Mouse (Mus musculus): ENCODE results near the gene Shroom3. TPM values are rescaled to one million over a fixed set of nuclear protein-coding genes. Genes with fewer than 3 reads are reported as not detected.
A peak's percentile ranks its signal among the peaks of the same experiment; 100 is the strongest.

Gene Shroom3
- polyA plus RNA-seq, 1 experiment from 2014 or later = 2.1 TPM

- no peak overlapping the region for H3K4me3 ChIP-seq
- 61% methylated on average over 6 of the region's 6 CpGs for WGBS
- no peak overlapping the region for H3K4me2 ChIP-seq
- H3K4me1 ChIP-seq = no peaks in the 10 kb centered on the region
- no peak overlapping the region for H3K27ac ChIP-seq
- H3K27me3 ChIP-seq = no peaks in the 10 kb centered on the region
- no peaks in the 10 kb centered on the region for H3K36me3 ChIP-seq
- no peaks in the 10 kb centered on the region; the same call in 1 of the 2 replicates for H3K9me3 ChIP-seq
- no peak overlapping the region for H3K9ac ChIP-seq
- no peak for ATAC-seq (ENCODE audit: insufficient number of reproducible peaks, insufficient read depth, low FRiP score, low TSS enrichment, low read depth)
Measured at GRCm38 (mm10) chr5:92784037-92784860, 101.0 kb downstream of the Shroom3 start.

DNA sequence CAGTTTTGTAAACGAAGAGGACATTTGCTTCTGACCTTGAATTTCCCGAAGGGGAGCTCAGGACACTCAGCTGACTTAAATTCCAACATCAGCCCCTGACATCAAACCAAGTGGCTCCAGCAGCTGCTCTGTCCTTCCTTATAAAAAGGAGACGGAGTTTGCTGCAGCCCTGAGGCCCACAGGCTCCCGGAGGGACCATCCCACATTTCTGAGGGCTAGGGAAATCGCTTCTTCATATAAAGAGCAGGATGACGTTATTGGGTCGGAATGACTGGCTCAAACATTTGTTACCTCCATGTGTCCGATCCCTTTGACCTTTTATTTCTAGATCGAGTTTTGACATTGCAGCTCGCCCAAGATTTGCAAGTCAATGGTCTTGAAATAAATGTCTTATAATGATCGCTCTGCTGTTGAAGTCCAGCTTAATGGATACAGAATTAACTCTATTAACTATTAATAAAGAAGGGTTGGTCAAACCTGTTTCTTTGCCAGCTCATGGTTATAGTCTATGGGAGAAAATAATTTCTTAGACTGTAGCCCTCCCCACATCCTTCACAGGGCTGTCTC is 102.7 kb downstream of the Shroom3 start:
- H3K27ac ChIP-seq = no peak overlapping the region
- no peaks in the 10 kb centered on the region for H3K4me1 ChIP-seq
- 85% methylated on average over 11 of the region's 11 CpGs for whole genome bisulfite sequencing
- H3K4me3 ChIP-seq = no peak overlapping the region
- no peaks in the 10 kb centered on the region; the same call in 1 of the 2 replicates for H3K9me3 ChIP-seq
- no peak overlapping the region for H3K9ac ChIP-seq
- no peak for ATAC-seq (ENCODE audit: insufficient number of reproducible peaks, insufficient read depth, low FRiP score, low TSS enrichment, low read depth)
- H3K36me3 ChIP-seq = no peaks in the 10 kb centered on the region
- no peaks in the 10 kb centered on the region for H3K27me3 ChIP-seq
- no peak overlapping the region for H3K4me2 ChIP-seq

DNA sequence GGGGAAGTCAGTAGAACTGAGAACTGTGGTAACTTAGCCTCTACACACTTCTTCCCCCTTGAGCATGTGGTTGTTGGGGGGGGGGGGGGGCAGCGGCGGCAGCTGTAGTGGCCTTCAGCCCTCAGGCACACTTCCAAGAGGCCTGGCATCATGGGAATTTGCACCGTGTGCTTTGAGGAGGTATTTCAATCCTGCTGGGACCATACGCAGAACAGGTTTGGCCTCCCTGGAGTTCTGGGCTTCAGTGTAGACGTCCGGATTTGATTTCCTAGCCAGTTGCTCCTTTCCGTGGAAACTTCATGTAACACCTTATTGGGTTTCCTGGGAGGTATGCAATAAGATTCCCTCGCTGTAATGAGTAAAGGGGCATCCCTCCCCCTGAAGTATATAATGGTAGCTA is 105.8 kb downstream of the Shroom3 start:
- Histone ChIP-seq H3K27me3 (no peaks in the 10 kb centered on the region), H3K4me3 (no peak overlapping the region), H3K27ac (no peak overlapping the region), H3K9me3 (no peaks in the 10 kb centered on the region), H3K9ac (no peak overlapping the region), H3K4me2 (no peak overlapping the region), H3K36me3 (no peaks in the 10 kb centered on the region), H3K4me1 (no peaks in the 10 kb centered on the region)
- no peak for ATAC-seq (ENCODE audit: insufficient number of reproducible peaks, insufficient read depth, low FRiP score, low TSS enrichment, low read depth)
- 42% methylated on average over 8 of the region's 8 CpGs for WGBS

DNA sequence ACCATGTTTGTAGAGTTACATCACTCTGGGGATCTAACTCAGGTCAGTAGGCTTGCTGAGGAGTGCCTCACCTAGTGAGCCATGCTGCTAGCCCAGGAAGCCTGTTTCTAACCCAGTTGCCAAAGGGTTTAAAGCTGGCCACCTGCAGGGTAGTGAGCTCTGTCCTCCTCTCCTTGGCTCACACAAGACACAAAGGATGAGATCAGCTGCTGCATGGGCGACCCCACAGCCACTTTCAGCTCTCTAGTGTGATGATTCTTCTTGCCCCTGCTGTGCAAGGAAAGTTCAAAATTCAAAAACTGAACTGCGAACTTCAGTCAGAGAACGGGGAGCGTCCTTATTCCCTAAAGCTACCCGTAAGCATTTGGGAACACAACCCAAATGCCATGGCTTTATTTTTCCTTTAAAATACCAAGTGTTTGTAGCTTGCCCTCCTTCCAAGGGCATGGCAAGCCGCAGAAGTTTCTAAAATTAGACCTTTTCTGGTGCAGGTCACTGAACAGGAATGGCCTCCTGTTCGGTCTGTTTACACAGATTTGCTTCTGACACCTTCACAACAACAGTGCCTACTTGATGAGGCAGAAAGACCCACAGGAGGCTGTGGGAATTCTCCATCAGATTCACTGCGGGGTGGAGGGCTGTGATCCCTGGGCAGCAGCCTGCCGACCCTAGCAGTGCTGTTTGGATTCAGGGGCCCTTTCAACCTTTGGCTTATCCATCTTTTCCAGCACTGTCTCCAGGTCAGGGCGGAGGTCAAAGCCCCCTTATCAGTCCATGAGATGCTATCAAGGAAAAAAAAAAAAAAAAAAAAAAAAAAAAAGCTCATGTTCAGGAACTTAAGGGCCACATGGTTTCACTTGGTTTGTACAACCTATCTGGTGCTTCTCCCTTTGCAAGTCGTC is 113.1 kb downstream of the Shroom3 start:
- H3K27ac ChIP-seq = no peak overlapping the region
- H3K36me3 ChIP-seq = no peaks in the 10 kb centered on the region
- H3K4me3 ChIP-seq = no peak overlapping the region
- no peak overlapping the region for H3K9ac ChIP-seq
- no peak for ATAC-seq (ENCODE audit: insufficient number of reproducible peaks, insufficient read depth, low FRiP score, low TSS enrichment, low read depth)
- H3K9me3 ChIP-seq = no peaks in the 10 kb centered on the region
- H3K4me1 ChIP-seq = no peaks in the 10 kb centered on the region
- WGBS = 44% methylated on average over 11 of the region's 11 CpGs
- no peaks in the 10 kb centered on the region for H3K27me3 ChIP-seq
- H3K4me2 ChIP-seq = no peak overlapping the region

- no peak for ATAC-seq (ENCODE audit: insufficient number of reproducible peaks, insufficient read depth, low FRiP score, low TSS enrichment, low read depth)
- 72% methylated on average over 3 of the region's 3 CpGs for WGBS
Measured at GRCm38 (mm10) chr5:92797981-92798380, 114.7 kb downstream of the Shroom3 start.

GRCm38 (mm10) chr5:92804379-92804778 is 121.1 kb downstream of the Shroom3 start:
- H3K9me3 ChIP-seq = no peaks in the 10 kb centered on the region
- no peak overlapping the region for H3K4me2 ChIP-seq
- no peaks in the 10 kb centered on the region for H3K36me3 ChIP-seq
- 40% methylated on average over 7 of the region's 7 CpGs for WGBS
- H3K27me3 ChIP-seq = peaks cover 4% of the 10 kb centered on the region
- H3K4me3 ChIP-seq = no peak overlapping the region
- no peak overlapping the region for H3K9ac ChIP-seq
- peaks cover 11% of the 10 kb centered on the region; the same call in 1 of the 2 replicates for H3K4me1 ChIP-seq
- H3K27ac ChIP-seq = no peak overlapping the region
- ATAC-seq (ENCODE audit: insufficient number of reproducible peaks, insufficient read depth, low FRiP score, low TSS enrichment, low read depth) = no peak

More at GRCm38 (mm10) chr5:92797981-92798380, 114.7 kb downstream of the Shroom3 start:
- H3K36me3 ChIP-seq = no peaks in the 10 kb centered on the region
- H3K4me1 ChIP-seq = no peaks in the 10 kb centered on the region
- no peaks in the 10 kb centered on the region for H3K9me3 ChIP-seq
- H3K9ac ChIP-seq = no peak overlapping the region
- H3K4me2 ChIP-seq = no peak overlapping the region
- H3K4me3 ChIP-seq = no peak overlapping the region
- H3K27ac ChIP-seq = no peak overlapping the region
- no peaks in the 10 kb centered on the region for H3K27me3 ChIP-seq

DNA sequence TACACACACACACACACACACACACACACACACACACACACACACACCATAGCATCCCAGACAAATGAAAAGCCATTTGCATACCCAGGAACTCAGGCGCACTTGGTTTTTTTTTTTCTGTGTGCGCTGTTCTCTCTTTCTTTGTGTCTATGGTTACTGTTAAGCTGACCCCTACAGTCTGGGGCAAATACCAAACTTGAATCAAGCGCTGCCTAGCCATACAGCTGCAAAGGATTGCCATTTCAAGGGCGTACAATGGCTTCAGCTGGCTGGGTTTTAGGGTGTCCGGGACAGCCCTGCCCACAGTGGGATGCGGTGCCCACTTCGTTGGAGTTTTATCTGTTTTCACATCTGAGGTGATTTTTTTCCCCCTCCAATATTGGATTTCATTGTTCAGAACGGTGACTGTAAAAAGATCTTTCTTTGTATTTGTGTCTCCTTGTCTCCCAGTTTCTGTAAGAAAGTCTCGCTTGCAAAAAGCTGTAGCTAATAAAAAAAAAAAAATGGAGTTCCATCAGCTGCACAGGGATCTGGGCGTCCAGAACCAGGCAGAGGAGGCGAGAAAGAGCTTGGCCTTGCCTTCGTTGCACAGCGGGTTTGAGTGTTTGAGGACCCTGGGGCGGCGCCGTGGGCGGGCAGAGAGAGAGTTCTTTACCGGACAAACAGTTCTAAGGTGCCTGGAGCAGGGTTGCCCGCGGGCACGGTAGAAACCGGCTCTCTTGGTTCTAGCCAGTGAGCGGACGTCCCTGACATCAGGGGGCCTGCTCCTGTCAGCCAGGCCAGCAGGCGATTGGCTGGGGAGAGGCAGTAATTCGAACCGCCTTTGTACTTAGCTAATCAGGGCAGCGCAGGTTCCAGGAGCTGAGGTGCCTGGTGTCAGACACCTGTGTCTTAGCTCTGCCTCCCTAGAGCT is 125.5 kb downstream of the Shroom3 start:
- H3K9ac ChIP-seq = 0 out of 2 replicates have a peak overlapping the region, but pooled peaks have one; percentile 49
- ATAC-seq (ENCODE audit: insufficient number of reproducible peaks, insufficient read depth, low FRiP score, low TSS enrichment, low read depth) = peak; percentile 68
- H3K9me3 ChIP-seq = no peaks in the 10 kb centered on the region
- peak overlapping the region; percentile 63 for H3K4me2 ChIP-seq
- H3K36me3 ChIP-seq = no peaks in the 10 kb centered on the region
- peaks cover 16% of the 10 kb centered on the region for H3K27me3 ChIP-seq
- peak overlapping the region; percentile 39 for H3K4me3 ChIP-seq
- WGBS = 3% methylated on average over 28 of the region's 28 CpGs
- no peak overlapping the region for H3K27ac ChIP-seq
- peaks cover 30% of the 10 kb centered on the region for H3K4me1 ChIP-seq

DNA sequence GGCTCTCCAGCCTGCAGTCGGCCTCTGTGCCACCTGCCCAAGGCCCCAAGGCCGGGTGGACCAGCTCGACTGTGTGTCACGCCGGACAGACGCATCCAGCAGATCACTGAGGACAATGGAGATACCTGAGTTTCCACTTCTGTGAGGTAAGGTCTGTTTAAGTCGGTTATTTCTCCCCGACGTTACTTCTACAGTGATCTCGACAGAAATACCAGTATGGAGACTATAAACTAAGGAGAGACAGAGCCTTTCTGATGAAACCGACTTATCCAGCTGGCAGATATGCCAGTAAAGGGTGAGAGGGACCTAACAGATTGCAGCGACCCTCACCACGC is 126.1 kb downstream of the Shroom3 start:
- H3K27ac ChIP-seq = no peak overlapping the region
- 19% methylated on average over 13 of the region's 13 CpGs for WGBS
- peak overlapping the region; percentile 39 for H3K4me3 ChIP-seq

DNA sequence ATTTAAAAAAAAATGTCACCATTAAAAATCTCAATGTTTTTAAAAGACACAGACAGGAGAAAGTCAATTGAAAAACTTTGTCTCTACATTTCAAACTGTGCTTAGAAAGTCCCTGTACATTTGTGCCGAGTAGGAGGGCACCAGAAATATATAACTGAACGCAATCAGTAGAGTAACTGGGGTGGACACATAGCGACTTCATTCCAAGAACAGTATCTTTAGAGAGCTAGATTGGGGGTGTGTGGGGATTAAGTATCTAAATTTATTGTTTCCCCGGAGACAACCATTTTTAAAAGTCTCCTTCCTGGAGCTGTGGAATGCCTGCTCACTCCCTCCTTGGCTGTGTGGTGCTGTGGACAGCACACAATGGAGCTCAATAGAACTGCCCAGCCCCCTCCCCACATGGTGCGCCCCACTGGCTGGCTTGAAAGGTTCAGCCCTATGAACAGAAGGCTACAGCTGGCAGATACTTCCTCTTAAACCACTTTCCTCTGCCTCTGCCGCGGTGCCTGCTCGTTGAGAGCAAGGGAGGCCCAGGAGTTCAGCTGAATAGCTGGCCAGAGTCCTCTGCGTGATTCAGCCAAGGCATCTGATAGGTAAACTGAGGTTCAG is 127.8 kb downstream of the Shroom3 start:
- no peak overlapping the region for H3K27ac ChIP-seq

More for the DNA sequence above, 126.1 kb downstream of the Shroom3 start:
- Histone ChIP-seq H3K4me1 (peaks cover 30% of the 10 kb centered on the region), H3K4me2 (peak overlapping the region; percentile 63), H3K27me3 (peaks cover 16% of the 10 kb centered on the region), H3K9ac (no peak overlapping the region), H3K36me3 (no peaks in the 10 kb centered on the region), H3K9me3 (no peaks in the 10 kb centered on the region)
- ATAC-seq (ENCODE audit: insufficient number of reproducible peaks, insufficient read depth, low FRiP score, low TSS enrichment, low read depth) = peak; percentile 35; the same call in 1 of the 2 replicates

DNA sequence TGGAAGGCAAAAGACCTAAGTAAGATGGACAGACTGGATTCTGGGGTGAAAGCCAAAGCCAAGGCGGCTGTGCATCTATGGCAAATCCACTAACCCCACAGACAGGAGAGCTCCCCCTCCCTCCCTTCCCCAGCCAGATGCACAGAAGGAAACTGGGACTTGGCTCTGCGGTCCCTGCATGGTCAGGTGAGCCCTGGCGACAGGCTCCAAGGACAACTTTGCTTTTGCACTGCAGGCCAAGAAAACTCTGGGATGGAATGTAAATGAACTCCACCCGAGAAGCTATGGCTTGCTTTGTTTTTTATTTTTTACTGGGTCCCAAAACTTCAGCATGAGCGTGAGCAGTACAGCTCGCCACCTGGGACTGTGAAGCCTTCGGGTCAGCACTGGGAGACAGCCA is 128.5 kb downstream of the Shroom3 start:
- no peak overlapping the region for H3K4me3 ChIP-seq
- H3K9ac ChIP-seq = no peak overlapping the region; the same call in 1 of the 2 replicates
- peaks cover 24% of the 10 kb centered on the region for H3K4me1 ChIP-seq
- ATAC-seq (ENCODE audit: insufficient number of reproducible peaks, insufficient read depth, low FRiP score, low TSS enrichment, low read depth) = no peak
- 0 out of 2 replicates have a peak overlapping the region, but pooled peaks have one; percentile 12 for H3K4me2 ChIP-seq
- peaks cover 16% of the 10 kb centered on the region for H3K27me3 ChIP-seq
- no peaks in the 10 kb centered on the region for H3K36me3 ChIP-seq
- H3K9me3 ChIP-seq = no peaks in the 10 kb centered on the region
- 29% methylated on average over 7 of the region's 7 CpGs for WGBS
- no peak overlapping the region for H3K27ac ChIP-seq

More for the DNA sequence above, 127.8 kb downstream of the Shroom3 start:
- no peak overlapping the region for H3K9ac ChIP-seq
- H3K9me3 ChIP-seq = no peaks in the 10 kb centered on the region
- peaks cover 16% of the 10 kb centered on the region for H3K27me3 ChIP-seq
- H3K4me3 ChIP-seq = no peak overlapping the region
- H3K4me2 ChIP-seq = no peak overlapping the region
- WGBS = 17% methylated on average over 9 of the region's 9 CpGs
- no peak for ATAC-seq (ENCODE audit: insufficient number of reproducible peaks, insufficient read depth, low FRiP score, low TSS enrichment, low read depth)
- H3K36me3 ChIP-seq = no peaks in the 10 kb centered on the region
- H3K4me1 ChIP-seq = peaks cover 24% of the 10 kb centered on the region
